Mouse (Mus musculus) adrenal gland, postnatal 36 days (tissue): Measurements from ENCODE around the gene Rin2. TPM values are rescaled to one million over a fixed set of nuclear protein-coding genes. Genes with fewer than 3 reads are reported as not detected.

ENCODE experiments used
- DNase-seq, 2 experiments: peaks; one replicate each; pipeline ENCODE4 v3.0.0; 2021; ENCODE audit warnings: mixed read lengths in 1 of 2
- total RNA-seq, 2 experiments: library from RNA; stranded (reverse); gene quantifications; 2 replicates each; pipeline ENCODE4 v1.2.3; 2021

Gene Rin2
- total RNA-seq, 2 experiments from 2014 or later = 29.3 to 41.4 TPM

- DNase-seq = peak in 1 of 2 experiments; percentile 18
Observed at GRCm38 (mm10) chr2:145862206-145862817, 187.3 kb downstream of the Rin2 start.

GRCm38 (mm10) chr2:145865344-145865743 lies 190.3 kb downstream of the Rin2 start:
- DNase-seq = no peak

GRCm38 (mm10) chr2:145866238-145866637 lies 191.2 kb downstream of the Rin2 start:
- DNase-seq = no peak

- no peak for DNase-seq
Observed at GRCm38 (mm10) chr2:145866695-145867449, 191.9 kb downstream of the Rin2 start.

GRCm38 (mm10) chr2:145871308-145871707 lies 196.3 kb downstream of the Rin2 start:
- no peak for DNase-seq

- no peak for DNase-seq
Observed at GRCm38 (mm10) chr2:145872099-145872498, 197.1 kb downstream of the Rin2 start.

DNA sequence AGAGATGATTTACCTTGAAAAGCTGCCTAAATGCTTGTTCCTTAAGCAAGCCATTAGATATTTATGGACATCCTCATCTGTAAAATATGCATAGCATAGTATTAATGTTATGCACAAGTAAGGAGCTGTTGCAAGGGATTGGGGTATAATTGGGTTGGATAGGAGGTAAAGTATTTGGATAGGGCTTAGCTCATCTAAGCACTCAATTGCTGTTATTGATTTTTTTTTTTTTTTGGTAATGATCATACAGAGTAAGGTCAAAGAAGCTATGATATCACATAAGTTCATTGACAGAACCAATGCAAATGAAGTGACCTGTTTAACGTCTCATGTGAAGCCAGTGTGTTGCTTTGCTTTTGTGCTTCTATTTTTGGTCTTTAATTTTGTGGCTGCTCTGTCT lies 198.9 kb downstream of the Rin2 start:
- DNase-seq = no peak

- no peak for DNase-seq
Observed at GRCm38 (mm10) chr2:145874879-145875482, 200.0 kb downstream of the Rin2 start.

DNA sequence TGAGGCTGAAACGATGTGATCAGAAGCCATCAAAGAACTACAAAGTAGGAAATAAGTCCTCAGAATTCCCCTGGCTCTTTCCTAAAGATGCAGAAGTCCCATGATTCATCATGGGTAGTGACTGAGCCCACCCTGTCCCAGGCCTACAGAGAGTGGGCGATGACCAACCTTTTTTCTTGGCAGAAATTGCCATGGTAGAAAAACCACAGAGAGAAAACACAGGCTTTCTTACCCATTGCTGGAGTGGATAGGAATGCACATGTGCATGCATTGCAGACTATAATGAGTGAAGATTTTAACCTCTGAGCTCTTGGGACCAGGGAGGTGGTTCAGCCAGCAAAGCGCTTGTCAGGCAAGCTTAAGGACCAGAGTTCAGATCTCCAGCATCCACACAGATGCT lies 202.2 kb downstream of the Rin2 start:
- DNase-seq = no peak

DNA sequence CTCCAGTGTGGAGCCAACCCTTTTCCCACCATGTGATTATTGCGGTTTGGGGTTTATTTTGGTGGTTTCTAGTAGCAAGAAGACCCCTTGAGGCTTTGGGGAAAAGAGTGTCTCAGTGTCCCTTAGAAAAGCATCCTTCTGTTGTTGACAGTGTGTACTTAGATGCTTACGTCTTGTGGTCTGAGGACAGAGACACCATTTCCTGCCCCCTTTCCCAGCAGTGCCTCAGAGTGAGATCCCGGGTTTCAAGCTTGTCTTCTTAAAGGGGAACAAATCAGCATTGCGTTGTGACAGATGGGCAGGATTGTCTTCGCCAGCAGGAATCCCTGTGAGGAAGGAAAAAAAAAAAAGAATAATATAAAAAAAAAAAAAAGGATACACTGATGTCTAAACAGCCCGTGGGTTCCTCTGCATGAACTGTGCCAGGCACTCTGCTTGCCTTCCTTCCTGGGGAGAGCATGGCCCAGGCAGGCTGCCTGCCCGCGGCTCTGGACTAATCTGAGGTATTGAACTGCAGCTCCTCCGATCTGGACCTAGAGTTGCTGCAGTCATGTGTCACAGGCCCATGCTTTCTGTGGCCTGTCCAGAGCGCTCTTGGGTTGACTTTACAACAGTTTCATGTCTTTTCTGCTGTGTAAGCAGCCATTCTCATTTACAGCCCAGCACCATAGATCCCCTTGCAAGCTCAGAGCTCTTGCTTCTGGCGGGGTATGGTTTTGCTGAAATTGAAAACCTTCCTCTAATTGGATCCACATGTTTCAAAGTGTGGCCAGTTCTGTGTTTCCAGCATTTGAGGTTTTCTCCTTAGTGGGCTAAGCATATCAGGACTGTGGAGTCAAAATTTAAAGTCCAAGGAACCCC lies 206.1 kb downstream of the Rin2 start:
- DNase-seq = peak in 1 of 2 experiments; percentile 34

DNA sequence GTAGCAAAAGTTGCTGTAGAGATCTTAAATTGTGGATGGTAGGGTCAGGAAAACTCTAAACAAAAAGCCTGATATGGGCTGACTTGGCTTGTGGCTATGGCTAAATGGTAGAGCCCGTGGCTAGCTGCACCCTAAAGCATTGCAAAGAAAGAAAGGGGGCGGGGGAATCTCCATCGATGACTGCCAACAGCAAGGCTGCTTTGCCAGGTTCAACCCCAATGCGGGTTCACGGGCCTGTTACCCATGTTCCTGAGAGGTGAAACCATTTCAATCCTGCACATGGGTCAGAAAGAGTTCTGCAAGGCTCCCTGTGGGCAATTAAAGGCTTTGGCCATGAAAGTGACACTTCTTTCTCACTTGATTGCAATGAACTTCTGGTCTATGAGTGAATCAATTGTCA lies 206.9 kb downstream of the Rin2 start:
- peak in 1 of 2 experiments; percentile 22 for DNase-seq

GRCm38 (mm10) chr2:145882398-145882797 lies 207.4 kb downstream of the Rin2 start:
- DNase-seq = no peak

DNA sequence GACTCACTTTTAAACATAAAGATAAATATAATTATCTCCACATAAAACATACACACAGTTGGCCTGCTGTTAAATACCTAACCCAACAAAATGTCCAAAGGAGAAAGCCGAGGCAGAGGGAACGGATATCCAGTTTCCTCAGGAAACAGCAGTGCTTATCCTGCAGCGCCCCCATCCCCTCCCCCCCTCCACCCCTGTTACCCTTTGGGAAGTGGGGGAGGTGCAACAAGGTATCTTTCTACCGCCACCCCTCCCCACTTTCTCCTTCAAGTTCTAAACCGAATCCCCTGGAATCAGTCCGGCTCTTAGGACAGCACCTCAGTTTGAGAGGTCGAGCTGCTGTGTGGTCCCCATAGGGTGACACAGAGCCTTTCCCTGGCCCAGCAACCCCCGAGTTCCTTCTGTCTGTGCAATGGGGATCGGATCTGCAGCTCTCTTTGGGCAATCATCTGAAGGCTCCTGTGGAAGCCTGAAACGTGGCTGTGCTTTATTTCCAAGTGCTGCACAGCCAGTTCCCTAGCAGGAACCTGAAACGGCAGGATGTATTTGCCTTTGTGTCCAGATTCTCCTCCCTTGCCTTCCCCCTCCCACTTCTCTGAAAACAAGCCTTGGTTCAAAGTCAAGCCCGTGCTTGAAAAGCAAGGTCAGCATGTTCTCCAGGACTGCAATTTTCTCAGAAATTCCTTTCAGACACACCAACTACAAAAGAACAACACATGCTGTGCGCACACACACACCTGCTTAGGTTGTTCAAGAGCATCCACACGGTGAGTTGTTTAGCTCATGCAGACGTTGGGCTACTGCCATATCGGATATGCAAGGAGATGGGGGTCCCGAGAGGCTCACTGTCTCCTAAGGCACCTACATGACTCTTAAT lies 209.3 kb downstream of the Rin2 start:
- DNase-seq = no peak

DNA sequence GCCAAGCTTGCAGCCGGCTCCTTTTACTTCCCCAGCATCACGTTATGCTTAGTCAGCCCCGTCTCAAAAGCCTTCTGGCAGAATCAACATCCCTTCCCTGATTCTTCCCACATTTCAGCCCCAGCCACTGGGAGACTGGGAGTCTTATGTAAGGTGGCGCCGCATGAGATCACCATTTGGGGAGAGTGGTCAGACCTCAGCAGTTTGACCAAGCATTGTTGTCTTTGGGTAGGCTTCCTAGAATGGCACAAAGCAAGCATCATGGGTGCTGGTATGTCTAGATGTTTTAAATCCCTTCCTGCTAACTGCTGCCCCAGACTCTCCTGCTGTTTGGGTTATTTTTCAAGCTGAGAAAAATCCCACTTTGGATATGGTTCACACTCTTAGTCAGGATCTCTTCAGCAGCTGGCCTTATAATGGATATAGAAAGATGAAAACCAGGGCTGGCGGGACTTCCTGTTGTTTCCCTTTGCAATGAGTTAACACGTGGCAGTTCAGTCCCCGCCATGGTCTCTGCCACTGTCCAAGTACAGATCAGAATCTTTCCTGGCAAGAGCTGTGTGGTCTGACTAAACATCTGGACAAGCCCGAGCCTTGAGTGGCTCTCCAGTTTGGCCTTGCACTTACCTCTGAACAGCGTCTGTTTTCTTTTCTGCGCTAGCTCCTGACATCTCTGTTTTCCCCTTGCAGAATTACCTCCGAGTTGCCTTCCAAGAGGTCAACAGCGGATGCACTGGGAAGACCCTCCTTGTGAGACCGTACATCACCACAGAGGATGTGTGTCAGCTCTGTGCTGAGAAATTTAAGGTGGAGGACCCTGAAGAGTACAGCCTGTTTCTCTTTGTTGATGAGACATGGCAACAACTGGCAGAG lies 210.1 kb downstream of the Rin2 start:
- peak; percentile 43 to 46 for DNase-seq

- DNase-seq = peak; percentile 48 to 60
Observed at GRCm38 (mm10) chr2:145887937-145888765, 213.1 kb downstream of the Rin2 start.

DNA sequence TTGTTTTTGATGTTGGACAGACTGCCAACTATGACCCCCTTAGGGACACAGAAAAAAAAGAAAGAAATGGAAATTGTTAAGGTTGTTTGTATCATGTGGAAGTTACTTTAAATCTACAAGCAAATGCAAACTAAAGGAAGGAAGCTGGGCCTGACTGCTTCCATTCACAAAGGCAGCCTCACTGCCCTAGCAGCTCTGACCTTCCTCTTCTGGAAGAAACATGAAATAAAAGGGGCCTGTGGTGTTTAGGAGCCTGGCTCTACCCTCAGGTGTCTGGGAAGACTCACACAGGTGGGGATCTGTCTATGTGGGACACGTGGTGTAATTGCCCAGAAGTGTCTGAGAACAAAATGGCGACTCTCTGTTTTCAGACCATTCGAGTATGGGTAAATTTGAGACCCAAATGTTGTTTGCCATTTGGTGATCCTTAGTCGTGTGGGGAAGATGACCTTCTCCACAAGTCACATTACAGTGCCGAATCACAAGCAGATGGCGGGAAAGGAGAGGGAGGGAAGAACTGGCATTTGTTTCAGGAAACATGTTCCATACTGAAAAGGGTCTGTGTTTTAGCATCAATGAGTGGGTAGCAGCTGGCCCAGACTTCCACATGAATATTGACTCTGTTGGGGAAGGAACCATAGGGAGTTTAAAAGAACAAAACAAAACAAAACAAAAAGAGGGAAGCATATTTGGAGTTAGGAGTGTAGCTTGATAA lies 213.9 kb downstream of the Rin2 start:
- DNase-seq = no peak

- DNase-seq = no peak
Observed at GRCm38 (mm10) chr2:145890571-145890970, 215.6 kb downstream of the Rin2 start.

- DNase-seq = no peak
Observed at GRCm38 (mm10) chr2:145893756-145894155, 218.7 kb downstream of the Rin2 start.

GRCm38 (mm10) chr2:145898106-145898505 lies 223.1 kb downstream of the Rin2 start:
- DNase-seq = no peak
